Mouse (Mus musculus): ENCODE results near the gene Pdxp.

DNA sequence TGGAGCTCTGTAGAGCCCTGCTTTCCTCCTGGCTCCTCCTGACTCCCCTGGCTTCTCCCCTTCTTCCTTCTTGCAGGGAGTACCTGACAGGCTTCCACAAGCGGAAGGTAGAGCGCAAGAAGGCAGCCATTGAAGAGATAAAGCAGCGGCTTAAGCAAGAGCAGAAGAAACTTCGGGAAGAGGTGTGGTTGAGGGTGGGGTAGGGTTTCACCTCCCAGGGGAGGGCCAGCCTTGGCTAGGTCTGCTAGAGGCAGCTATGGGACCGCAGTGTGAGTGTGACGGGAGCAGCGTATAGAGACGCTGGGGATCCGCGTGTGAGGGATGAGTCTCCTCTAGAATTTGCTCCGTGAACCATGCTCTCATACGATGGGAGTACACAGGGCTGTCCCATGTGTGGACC lies 22.7 kb downstream of the Pdxp start:
- TF ChIP-seq POLR2A (IDR thresholded peaks at IDR 0.05; ENCODE audit: insufficient read length, low read depth) (no peak), MAX (IDR thresholded peaks at IDR 0.05; ENCODE audit: low read depth) (no peak), MYOD1 (IDR thresholded peaks at IDR 0.05; ENCODE audit: control insufficient read depth in 1 of 3, insufficient read length in 2 of 3, low read depth in 2 of 3) (no peak), USF1 (IDR thresholded peaks at IDR 0.05; ENCODE audit: low read depth) (no peak), REST (IDR thresholded peaks at IDR 0.05; ENCODE audit: insufficient read depth, insufficient read length) (no peak), CEBPB (IDR thresholded peaks at IDR 0.05; ENCODE audit: insufficient read depth, poor library complexity, severe bottlenecking) (no peak), TCF12 (IDR thresholded peaks at IDR 0.05; ENCODE audit: insufficient read depth, poor library complexity, severe bottlenecking) (no peak)
